Mouse (Mus musculus) megakaryocyte progenitor cell, adult 5-6 weeks (primary cell): Measurements from ENCODE around the gene Nt5dc1. TPM values are rescaled to one million over a fixed set of nuclear protein-coding genes. Genes with fewer than 3 reads are reported as not detected.
A peak's percentile ranks its signal among the peaks of the same experiment; 100 is the strongest.

Experiments
- ATAC-seq: replicated peaks from 2 replicates; pipeline ENCODE4 v1.8.0; 2016; ENCODE audit warnings: mild to moderate bottlenecking, moderate TSS enrichment, inconsistent platforms; ENCODE audit not compliant: poor library complexity
- total RNA-seq, 2 experiments: library from RNA; stranded (forward) in 1 of 2; stranded (reverse) in 1 of 2; fragments of 157-497, 149-512 nt in 1 of 2; fragments of 200-1000 nt in 1 of 2; gene quantifications; 2 replicates each; pipeline versions ENCODE4 v1.2.3 to v1.2.4; 2015 to 2017

Nt5dc1 gene
- total RNA-seq, 2 experiments from 2014 or later = 26.5 to 31.8 TPM

DNA sequence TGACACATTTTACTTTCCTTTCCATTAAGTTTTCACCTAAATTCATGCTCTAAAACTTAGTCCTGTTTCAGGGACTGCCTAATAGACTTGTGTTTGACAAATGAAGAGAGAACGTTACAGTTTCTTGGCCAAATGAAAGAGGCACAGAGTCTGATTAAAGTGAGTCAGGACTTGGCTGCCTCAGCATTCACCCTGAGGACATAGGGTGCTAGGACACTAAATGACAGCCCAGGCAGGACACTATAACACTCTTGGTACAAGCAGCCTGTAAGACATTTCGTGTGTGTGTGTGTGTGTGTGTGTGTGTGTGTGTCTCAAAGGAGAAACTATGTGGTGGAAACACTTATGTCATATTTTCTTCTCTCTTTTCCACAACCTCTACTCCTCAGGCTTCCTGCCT is 172.2 kb downstream of the Nt5dc1 start:
- no peak for ATAC-seq

DNA sequence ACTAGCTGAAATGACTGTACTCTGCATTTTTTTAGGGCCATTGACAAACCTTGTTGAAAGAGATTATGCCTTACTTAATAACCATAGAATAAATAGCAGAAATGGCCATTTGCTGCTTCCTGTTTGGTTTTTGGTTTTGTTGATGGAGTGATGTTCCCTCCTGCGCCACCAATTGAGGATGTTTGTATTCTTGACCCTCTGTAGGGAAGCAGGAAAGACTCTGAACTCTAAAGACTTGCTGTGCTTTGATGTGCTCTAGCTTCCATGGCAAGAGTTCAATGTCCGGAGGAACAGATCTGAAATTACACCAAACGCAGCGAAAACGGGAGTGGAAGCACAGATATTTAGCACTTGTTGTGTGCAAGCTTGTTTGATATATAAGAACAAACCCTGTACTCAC is 173.6 kb downstream of the Nt5dc1 start:
- peak; percentile 22; the same call in 1 of the 2 replicates for ATAC-seq

DNA sequence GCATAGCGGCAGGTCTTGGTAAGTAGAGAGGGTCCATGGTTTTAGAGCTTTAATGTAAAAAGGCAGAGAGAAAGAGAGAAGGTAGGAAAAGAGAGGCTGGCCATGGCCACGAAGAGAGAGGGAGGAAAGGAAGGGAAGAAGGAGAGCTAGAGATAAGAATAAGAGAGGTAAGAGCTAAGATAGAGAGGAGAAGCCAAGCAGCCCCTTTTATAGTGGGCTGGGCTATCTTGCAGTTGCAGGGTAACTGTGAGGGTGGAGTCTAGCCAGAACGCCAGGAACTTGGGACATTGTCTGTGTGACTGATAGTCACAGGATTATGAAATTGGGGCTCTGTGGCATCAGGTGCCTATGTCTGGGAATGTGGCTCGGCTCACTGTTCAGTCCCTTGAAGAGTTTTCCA is 179.8 kb downstream of the Nt5dc1 start:
- peak; percentile 8; the same call in 1 of the 2 replicates for ATAC-seq

Other genes starting within 250 kb of the Nt5dc1 start
- 1.1 and 1.3 TPM in 2 replicates for gene Dse, start 210.8 kb downstream of the Nt5dc1 start, total RNA-seq (2015)
- 0.79 and 0.91 TPM in 2 replicates for gene Dse, start 210.8 kb downstream of the Nt5dc1 start, total RNA-seq (2017)
- 29.5 and 34.2 TPM in 2 replicates for gene Tspyl1, start 136.4 kb downstream of the Nt5dc1 start, total RNA-seq (2015)
- gene Tspyl1, start 136.4 kb downstream of the Nt5dc1 start, total RNA-seq (2017) = 36.7 and 36.9 TPM in 2 replicates
- gene Tspyl4, start 121.1 kb downstream of the Nt5dc1 start, total RNA-seq (2015) = 3.2 and 3.6 TPM in 2 replicates
- 1.0 and 1.8 TPM in 2 replicates for gene Tspyl4, start 121.1 kb downstream of the Nt5dc1 start, total RNA-seq (2017)
- gene Col10a1, start 28.6 kb downstream of the Nt5dc1 start, total RNA-seq (2015) = not detected in 2 replicates
- gene Col10a1, start 28.6 kb downstream of the Nt5dc1 start, total RNA-seq (2017) = not detected in 2 replicates
- gene Frk, start 64.8 kb upstream of the Nt5dc1 start, total RNA-seq (2015) = not detected in 2 replicates
- gene Frk, start 64.8 kb upstream of the Nt5dc1 start, total RNA-seq (2017) = 0.10 TPM in 1 of 2 replicates, not detected in the other